Mouse (Mus musculus) liver, embryonic 16.5 days (tissue): ENCODE results near the gene Sh2d7. TPM values are rescaled to one million over a fixed set of nuclear protein-coding genes. Genes with fewer than 3 reads are reported as not detected.
A peak's percentile ranks its signal among the peaks of the same experiment; 100 is the strongest.

Experiments
- ATAC-seq: fragments of 200-750 bp; cut with Nextera tagmentation; 2 replicates; pipeline ENCODE4 v1.8.0; 2017; ENCODE audit warnings: low read depth, mild to moderate bottlenecking, moderate number of reproducible peaks, moderate library complexity
- H3K27ac ChIP-seq: fragments of 300-500 bp; sonication (generic); 2 replicates; pipeline ENCODE4 v1.5.1; 2014; ENCODE audit warnings: mild to moderate bottlenecking, low read length
- H3K27me3 ChIP-seq: fragments of 300-500 bp; sonication (generic); 2 replicates; pipeline ENCODE4 v1.6.1; 2014; ENCODE audit warnings: low read depth, low read length, mixed read lengths; ENCODE audit not compliant: control insufficient read depth, insufficient read depth
- H3K36me3 ChIP-seq: fragments of 300-500 bp; sonication (generic); 2 replicates; pipeline ENCODE4 v1.6.1; 2014; ENCODE audit warnings: mild to moderate bottlenecking; ENCODE audit not compliant: control insufficient read depth, insufficient read depth
- H3K4me1 ChIP-seq: fragments of 300-500 bp; sonication (generic); 2 replicates; pipeline ENCODE4 v1.6.1; 2014; ENCODE audit warnings: low read depth, low read length, mixed read lengths; ENCODE audit not compliant: control insufficient read depth
- H3K4me2 ChIP-seq: fragments of 300-500 bp; sonication (generic); 2 replicates; pipeline ENCODE4 v1.6.1; 2014; ENCODE audit warnings: low read depth, low read length, mixed read lengths
- H3K4me3 ChIP-seq: fragments of 300-500 bp; sonication (generic); 2 replicates; pipeline ENCODE4 v1.5.1; 2014; ENCODE audit warnings: low read depth, mild to moderate bottlenecking, low read length
- H3K9ac ChIP-seq: fragments of 300-500 bp; sonication (generic); 2 replicates; pipeline ENCODE4 v1.6.1; 2014; ENCODE audit warnings: low read depth, low read length
- H3K9me3 ChIP-seq: fragments of 300-500 bp; sonication (generic); replicated peaks from 2 replicates; pipeline ENCODE4 v1.6.1; 2016; ENCODE audit warnings: low read length; ENCODE audit not compliant: control insufficient read depth
- WGBS: fragments of 180-500 bp; shearing (Covaris S2); extraction: QIAGEN DNeasy Blood & Tissue Kit; methylation state at CpG from one replicate; pipeline ENCODE4 v1.1.7; 2014; ENCODE audit not compliant: insufficient replicate concordance; 5-methylcytosine and 5-hydroxymethylcytosine counted together
- polyA plus RNA-seq: library from polyadenylated mRNA; unstranded; fragments of >200 nt; fragmentation: Nextera tagmentation; extraction: Ambion mirVana; gene quantifications from 2 replicates; pipeline ENCODE4 v1.2.1, GENCODE M21; 2015

Sh2d7 gene
- polyA plus RNA-seq, 1 experiment from 2014 or later: not detected

DNA sequence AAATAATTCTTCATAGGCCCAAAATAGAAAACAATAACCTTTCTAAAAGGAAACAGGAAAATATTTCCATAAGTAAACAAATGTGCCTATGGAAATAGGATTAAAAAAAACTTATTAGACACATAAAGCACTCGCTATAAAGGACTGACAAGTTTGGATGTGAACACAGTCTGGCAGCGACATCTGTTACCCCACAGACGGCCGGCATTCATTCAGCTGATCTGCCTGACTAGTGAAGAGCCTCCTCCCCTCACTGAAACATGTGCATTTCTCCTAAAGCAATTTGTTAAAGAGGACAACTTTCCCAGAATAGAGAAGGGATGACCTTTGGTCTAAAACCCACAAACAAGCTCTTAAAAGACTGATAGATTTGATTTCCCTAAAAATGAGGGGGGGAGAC is 1.8 kb upstream of the Sh2d7 start:
- WGBS: 60% methylated on average over 4 of the region's 4 CpGs
- Histone ChIP-seq H3K9ac (no peak overlapping the region), H3K27me3 (no peaks in the 10 kb centered on the region), H3K4me1 (no peaks in the 10 kb centered on the region), H3K9me3 (no peaks in the 10 kb centered on the region), H3K27ac (no peak overlapping the region), H3K4me2 (no peak overlapping the region), H3K4me3 (no peak overlapping the region), H3K36me3 (no peaks in the 10 kb centered on the region)
- no peak for ATAC-seq

DNA sequence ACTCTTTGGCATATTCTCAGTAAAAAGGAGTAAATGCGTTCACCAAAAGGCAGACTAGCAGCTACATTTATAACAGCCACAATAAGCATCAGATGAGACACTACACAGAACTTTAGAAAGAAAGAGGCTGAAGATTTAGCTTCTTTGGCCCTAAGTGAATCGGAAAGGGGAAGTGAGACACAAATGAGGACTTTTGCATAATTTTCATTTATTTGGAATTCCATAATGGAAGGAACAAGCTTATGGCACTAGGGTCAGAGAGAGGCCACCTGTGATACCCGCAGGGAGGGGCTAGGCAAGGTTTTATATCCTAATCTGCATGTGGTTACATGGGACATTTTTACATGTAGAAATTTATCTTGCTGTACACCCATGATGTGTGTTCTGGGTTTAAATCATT is 1.3 kb upstream of the Sh2d7 start:
- Histone ChIP-seq H3K9me3 (no peaks in the 10 kb centered on the region), H3K27me3 (no peaks in the 10 kb centered on the region), H3K4me1 (no peaks in the 10 kb centered on the region), H3K9ac (no peak overlapping the region), H3K4me2 (no peak overlapping the region), H3K36me3 (no peaks in the 10 kb centered on the region), H3K4me3 (no peak overlapping the region), H3K27ac (no peak overlapping the region)
- no peak for ATAC-seq
- WGBS: 52% methylated on average over 3 of the region's 3 CpGs

- 76% methylated on average over 3 of the region's 3 CpGs for WGBS
Measured at GRCm38 (mm10) chr9:54538244-54538643, 540 bp upstream of the Sh2d7 start.

DNA sequence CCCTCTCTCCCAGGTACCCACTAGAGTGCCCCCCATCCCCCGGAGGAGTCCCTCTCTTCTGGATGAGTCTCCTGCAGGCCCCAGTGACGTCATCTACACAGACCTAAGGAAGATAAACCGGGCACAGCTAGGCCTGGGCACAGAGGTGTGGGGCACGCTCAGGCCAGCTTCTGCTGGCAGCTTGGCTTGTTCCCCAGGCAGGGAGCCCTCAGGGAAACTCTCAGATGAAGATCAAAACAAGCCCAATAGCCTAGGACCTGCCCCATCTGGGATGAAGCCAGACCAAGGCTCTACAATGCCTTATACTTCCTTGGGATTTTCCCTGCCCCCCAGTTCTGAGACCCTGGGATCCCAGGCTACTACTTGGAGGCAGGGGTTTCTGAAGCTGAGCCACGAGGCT is 2.0 kb downstream of the Sh2d7 start:
- Histone ChIP-seq H3K9ac (no peak overlapping the region), H3K36me3 (no peaks in the 10 kb centered on the region), H3K27ac (no peak overlapping the region), H3K4me3 (no peak overlapping the region), H3K4me1 (no peaks in the 10 kb centered on the region), H3K27me3 (no peaks in the 10 kb centered on the region), H3K4me2 (no peak overlapping the region), H3K9me3 (no peaks in the 10 kb centered on the region)
- no peak for ATAC-seq
- WGBS: 48% methylated on average over 5 of the region's 5 CpGs

More at GRCm38 (mm10) chr9:54538244-54538643, 540 bp upstream of the Sh2d7 start:
- no peak overlapping the region for H3K4me3 ChIP-seq
- H3K27ac ChIP-seq: no peak overlapping the region
- H3K9ac ChIP-seq: no peak overlapping the region
- H3K4me1 ChIP-seq: no peaks in the 10 kb centered on the region
- ATAC-seq: no peak
- no peaks in the 10 kb centered on the region for H3K36me3 ChIP-seq
- no peak overlapping the region for H3K4me2 ChIP-seq
- H3K9me3 ChIP-seq: no peaks in the 10 kb centered on the region
- no peaks in the 10 kb centered on the region for H3K27me3 ChIP-seq

GRCm38 (mm10) chr9:54544212-54544953 is 5.6 kb downstream of the Sh2d7 start:
- Histone ChIP-seq H3K4me1 (no peaks in the 10 kb centered on the region), H3K4me2 (no peak overlapping the region), H3K9me3 (no peaks in the 10 kb centered on the region), H3K27me3 (no peaks in the 10 kb centered on the region), H3K9ac (no peak overlapping the region), H3K4me3 (no peak overlapping the region), H3K27ac (no peak overlapping the region), H3K36me3 (no peaks in the 10 kb centered on the region)
- 64% methylated on average over 9 of the region's 9 CpGs for WGBS
- ATAC-seq: no peak

GRCm38 (mm10) chr9:54544954-54545315 is 6.2 kb downstream of the Sh2d7 start:
- H3K9me3 ChIP-seq: no peaks in the 10 kb centered on the region
- no peak overlapping the region for H3K27ac ChIP-seq
- no peak overlapping the region for H3K9ac ChIP-seq
- H3K4me3 ChIP-seq: no peak overlapping the region
- ATAC-seq: no peak
- no peak overlapping the region for H3K4me2 ChIP-seq
- H3K36me3 ChIP-seq: no peaks in the 10 kb centered on the region
- no peaks in the 10 kb centered on the region for H3K4me1 ChIP-seq
- no peaks in the 10 kb centered on the region for H3K27me3 ChIP-seq
- WGBS: 68% methylated on average over 4 of the region's 4 CpGs

GRCm38 (mm10) chr9:54547536-54547935 is 8.8 kb downstream of the Sh2d7 start:
- H3K4me3 ChIP-seq: no peak overlapping the region
- H3K36me3 ChIP-seq: no peaks in the 10 kb centered on the region
- WGBS: 2% methylated on average over 5 of the region's 5 CpGs
- no peak overlapping the region for H3K4me2 ChIP-seq
- ATAC-seq: no peak
- H3K27me3 ChIP-seq: no peaks in the 10 kb centered on the region
- no peaks in the 10 kb centered on the region for H3K9me3 ChIP-seq
- no peak overlapping the region for H3K9ac ChIP-seq
- no peak overlapping the region for H3K27ac ChIP-seq
- H3K4me1 ChIP-seq: no peaks in the 10 kb centered on the region

DNA sequence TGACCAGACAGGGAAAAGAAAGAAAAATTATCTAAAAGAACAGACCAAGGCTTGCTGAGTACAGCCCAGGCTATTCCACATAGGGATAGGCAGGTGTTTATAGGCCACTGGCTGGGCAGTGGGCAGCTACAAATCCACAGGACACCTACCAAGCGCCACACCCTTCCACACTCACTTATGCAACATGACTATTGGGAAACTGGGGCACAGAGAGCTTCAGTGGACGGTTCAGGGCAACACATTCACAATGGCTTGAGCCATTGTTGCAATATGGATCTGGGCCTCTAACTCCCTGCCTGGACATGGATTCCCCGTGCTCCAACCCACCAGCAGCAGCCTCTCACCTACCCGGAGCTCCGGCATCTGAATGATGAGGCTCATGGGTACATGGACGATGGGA is 10.6 kb downstream of the Sh2d7 start:
- no peak overlapping the region for H3K4me2 ChIP-seq
- no peaks in the 10 kb centered on the region for H3K9me3 ChIP-seq
- no peaks in the 10 kb centered on the region for H3K4me1 ChIP-seq
- H3K27ac ChIP-seq: no peak overlapping the region
- 66% methylated on average over 6 of the region's 6 CpGs for WGBS
- H3K4me3 ChIP-seq: no peak overlapping the region
- no peak overlapping the region for H3K9ac ChIP-seq
- H3K36me3 ChIP-seq: no peaks in the 10 kb centered on the region
- no peak for ATAC-seq
- H3K27me3 ChIP-seq: no peaks in the 10 kb centered on the region

- ATAC-seq: peak; percentile 24; the same call in 1 of the 2 replicates
- no peak overlapping the region for H3K4me3 ChIP-seq
- no peak overlapping the region for H3K4me2 ChIP-seq
- H3K27ac ChIP-seq: no peak overlapping the region
- H3K27me3 ChIP-seq: no peaks in the 10 kb centered on the region
- H3K4me1 ChIP-seq: no peaks in the 10 kb centered on the region
- no peak overlapping the region for H3K9ac ChIP-seq
- H3K9me3 ChIP-seq: no peaks in the 10 kb centered on the region
- 16% methylated on average over 5 of the region's 5 CpGs for WGBS
- H3K36me3 ChIP-seq: no peaks in the 10 kb centered on the region
Measured at GRCm38 (mm10) chr9:54552409-54552808, 13.6 kb downstream of the Sh2d7 start.
